Mouse (Mus musculus) intestine, postnatal 0 days (tissue): ENCODE measurements around the gene Sdccag8. TPM values are rescaled to one million over a fixed set of nuclear protein-coding genes. Genes with fewer than 3 reads are reported as not detected.

Source experiments
- ATAC-seq: fragments of 200-750 bp; cut with Nextera tagmentation; 2 replicates; pipeline ENCODE4 v1.8.0; 2017; ENCODE audit warnings: mild to moderate bottlenecking, moderate TSS enrichment, moderate library complexity
- H3K27ac ChIP-seq: fragments of 300-500 bp; sonication (generic); 2 replicates; pipeline ENCODE4 v1.5.1; 2014; ENCODE audit warnings: mild to moderate bottlenecking, low read depth, low read length, moderate library complexity
- H3K27me3 ChIP-seq: fragments of 300-500 bp; sonication (generic); replicated peaks from 2 replicates; pipeline ENCODE4 v1.6.1; 2014; ENCODE audit warnings: low read length, mixed read lengths; ENCODE audit not compliant: control insufficient read depth, insufficient read depth
- H3K36me3 ChIP-seq: fragments of 300-500 bp; sonication (generic); 2 replicates; pipeline ENCODE4 v1.6.1; 2014; ENCODE audit warnings: mild to moderate bottlenecking, moderate library complexity; ENCODE audit not compliant: control insufficient read depth, insufficient read depth
- H3K4me1 ChIP-seq: fragments of 300-500 bp; sonication (generic); replicated peaks from 2 replicates; pipeline ENCODE4 v1.6.1; 2014; ENCODE audit warnings: antibody characterized with exemption, low read length, mixed read lengths; ENCODE audit not compliant: control insufficient read depth, insufficient read depth
- H3K4me2 ChIP-seq: fragments of 300-500 bp; sonication (generic); replicated peaks from 2 replicates; pipeline ENCODE4 v1.6.1; 2014; ENCODE audit warnings: low read depth, mild to moderate bottlenecking, moderate library complexity
- H3K4me3 ChIP-seq: fragments of 300-500 bp; sonication (generic); 2 replicates; pipeline ENCODE4 v1.5.1; 2014; ENCODE audit warnings: low read depth, low read length
- H3K9ac ChIP-seq: fragments of 300-500 bp; sonication (generic); 2 replicates; pipeline ENCODE4 v1.6.1; 2014; ENCODE audit warnings: mild to moderate bottlenecking, low read depth, low read length
- H3K9me3 ChIP-seq: fragments of 300-500 bp; sonication (generic); 2 replicates; pipeline ENCODE4 v1.6.1; 2016; ENCODE audit warnings: mixed run types; ENCODE audit not compliant: control insufficient read depth
- CTCF ChIP-seq: sonication (generic); IDR thresholded peaks from 2 replicates; pipeline ENCODE4 v1.5.1; 2016; ENCODE audit warnings: low read depth, mild to moderate bottlenecking, control low read depth, antibody characterized with exemption, moderate library complexity
- WGBS: fragments of 180-500 bp; shearing (Covaris S2); extraction: QIAGEN DNeasy Blood & Tissue Kit; methylation state at CpG from one replicate; pipeline ENCODE4 v1.1.7; 2014; 5-methylcytosine and 5-hydroxymethylcytosine counted together
- polyA plus RNA-seq: library from polyadenylated mRNA; unstranded; fragments of >200 nt; fragmentation: Nextera tagmentation; extraction: Ambion mirVana; gene quantifications from 2 replicates; pipeline ENCODE4 v1.2.1, GENCODE M21; 2015

Gene Sdccag8
- polyA plus RNA-seq, 1 experiment from 2014 or later = 55.1 TPM

DNA sequence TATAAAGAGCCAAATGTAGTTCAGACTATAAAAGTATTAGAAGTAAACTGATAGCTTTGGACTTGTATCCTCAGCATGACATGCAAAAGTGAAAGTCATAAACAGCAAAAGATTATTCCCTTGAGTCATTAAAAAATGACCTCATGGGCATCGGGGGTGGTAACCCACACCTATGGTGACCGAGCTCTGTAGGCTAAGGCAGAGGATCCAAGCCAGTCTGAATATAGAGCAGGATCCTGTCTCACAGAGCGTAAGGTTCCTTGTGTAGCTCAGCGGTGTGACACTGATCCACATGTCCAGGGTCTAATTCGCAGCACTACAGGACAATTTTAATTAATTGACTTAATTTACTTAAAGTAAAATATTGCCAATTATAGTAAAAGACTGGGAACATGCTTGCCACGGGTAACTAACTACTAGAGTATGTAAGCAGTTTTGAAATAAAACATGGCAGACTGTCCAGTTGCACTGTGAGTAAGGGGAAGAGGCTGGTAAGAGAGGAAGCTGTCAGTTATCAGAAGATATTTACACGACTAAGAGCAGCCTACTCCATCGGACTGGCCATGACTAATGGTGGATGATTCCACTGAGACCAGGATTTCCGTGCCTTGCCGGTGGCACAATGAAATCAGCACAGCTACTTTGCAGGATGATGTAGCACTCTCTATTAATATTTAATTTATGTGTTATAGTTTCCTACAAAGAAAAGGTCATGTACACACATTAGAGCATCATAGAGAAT lies 32.8 kb downstream of the Sdccag8 start:
- no peak for TF ChIP-seq CTCF
- no peak overlapping the region for H3K9ac ChIP-seq
- no peak for ATAC-seq
- H3K36me3 ChIP-seq = peaks cover 10% of the 10 kb centered on the region
- no peaks in the 10 kb centered on the region for H3K9me3 ChIP-seq
- no peaks in the 10 kb centered on the region for H3K27me3 ChIP-seq
- no peaks in the 10 kb centered on the region for H3K4me1 ChIP-seq
- 81% methylated on average over 10 of the region's 10 CpGs for WGBS
- no peak overlapping the region for H3K4me2 ChIP-seq
- H3K4me3 ChIP-seq = no peak overlapping the region
- H3K27ac ChIP-seq = no peak overlapping the region

DNA sequence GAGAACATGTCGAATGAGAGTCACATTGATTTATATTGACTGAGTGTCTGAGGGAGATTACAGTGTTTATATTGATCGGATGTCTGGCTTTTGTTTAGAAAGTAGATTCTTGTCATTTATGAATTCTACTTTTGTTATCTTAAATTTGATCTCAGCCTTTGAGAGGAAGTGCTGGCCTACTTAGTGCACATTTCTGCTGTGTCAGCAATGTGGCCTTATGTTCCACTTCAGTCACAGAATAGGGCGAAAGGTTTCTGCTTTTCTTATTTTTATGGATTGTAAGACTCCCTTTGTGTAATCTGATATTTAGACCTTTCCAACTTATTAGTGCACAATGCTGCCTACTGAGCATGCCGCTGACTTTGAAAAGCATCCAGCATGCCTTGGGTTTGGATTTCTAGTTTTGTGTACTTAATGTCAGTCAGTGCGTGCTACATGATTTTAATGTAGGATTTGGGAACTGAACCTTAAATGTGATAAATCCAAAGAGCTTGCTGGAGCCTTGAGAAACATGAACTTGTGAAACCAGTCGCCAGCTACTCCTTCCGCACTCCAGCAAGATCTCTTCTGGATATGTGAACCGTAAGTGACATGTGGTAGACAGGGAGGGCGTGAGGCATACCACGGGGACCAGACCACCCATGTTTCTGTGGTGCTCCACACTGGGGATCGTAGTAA lies 34.3 kb downstream of the Sdccag8 start:
- Histone ChIP-seq H3K4me2 (no peak overlapping the region), H3K4me1 (no peaks in the 10 kb centered on the region), H3K4me3 (no peak overlapping the region), H3K27me3 (no peaks in the 10 kb centered on the region), H3K27ac (no peak overlapping the region), H3K9me3 (no peaks in the 10 kb centered on the region), H3K36me3 (peaks cover 10% of the 10 kb centered on the region), H3K9ac (no peak overlapping the region)
- no peak for ATAC-seq
- TF ChIP-seq CTCF = no peak
- 73% methylated on average over 11 of the region's 11 CpGs for WGBS

DNA sequence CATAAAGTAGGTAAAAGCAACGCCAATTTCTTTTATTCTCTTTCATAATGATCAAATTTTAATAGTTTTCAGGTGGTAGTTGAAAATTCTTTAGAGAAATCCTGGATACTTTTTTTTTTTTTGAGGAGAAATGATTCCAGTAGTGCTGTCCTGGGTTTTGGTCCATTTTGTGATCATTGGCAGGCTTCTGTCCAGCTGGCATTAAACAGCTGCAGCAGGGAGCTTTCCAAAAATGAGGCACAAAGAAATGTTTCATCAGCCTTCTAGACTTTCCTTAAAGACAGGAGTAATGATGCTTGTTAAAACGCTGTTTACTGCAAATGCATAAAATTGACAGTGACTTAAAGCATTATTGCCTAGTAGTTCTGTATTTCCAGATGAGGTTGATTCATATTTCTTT lies 34.9 kb downstream of the Sdccag8 start:
- Histone ChIP-seq H3K9ac (no peak overlapping the region), H3K4me1 (no peaks in the 10 kb centered on the region), H3K36me3 (peaks cover 13% of the 10 kb centered on the region), H3K4me3 (no peak overlapping the region), H3K9me3 (no peaks in the 10 kb centered on the region), H3K4me2 (no peak overlapping the region), H3K27ac (no peak overlapping the region), H3K27me3 (no peaks in the 10 kb centered on the region)
- ATAC-seq = no peak
- WGBS = 81% methylated on average over 2 of the region's 2 CpGs
- TF ChIP-seq CTCF = no peak

DNA sequence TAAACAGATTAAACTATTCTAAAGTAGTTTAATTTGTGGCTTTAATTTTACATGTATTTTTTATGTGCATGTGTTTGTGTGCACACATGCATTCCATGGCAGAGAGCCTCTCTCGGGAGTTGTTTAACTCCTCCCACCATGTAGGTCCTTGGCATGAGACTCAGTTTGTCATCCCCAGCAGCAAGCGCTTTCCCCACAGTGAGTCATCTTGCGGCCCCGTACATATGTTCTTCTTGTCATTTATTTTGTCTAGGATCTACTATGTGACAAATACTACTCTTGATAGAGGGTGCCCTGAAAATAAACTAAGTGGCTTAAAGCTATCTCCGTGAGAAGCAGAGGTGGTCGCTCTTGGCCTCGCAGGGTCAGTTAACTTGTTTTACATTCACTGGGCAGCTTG lies 36.9 kb downstream of the Sdccag8 start:
- no peak overlapping the region for H3K9ac ChIP-seq
- no peak for ATAC-seq
- no peak overlapping the region for H3K27ac ChIP-seq
- H3K36me3 ChIP-seq = peaks cover 6% of the 10 kb centered on the region; the same call in 1 of the 2 replicates
- H3K27me3 ChIP-seq = no peaks in the 10 kb centered on the region
- H3K4me3 ChIP-seq = no peak overlapping the region
- H3K4me2 ChIP-seq = no peak overlapping the region
- WGBS = 84% methylated on average over 7 of the region's 7 CpGs
- H3K9me3 ChIP-seq = no peaks in the 10 kb centered on the region
- H3K4me1 ChIP-seq = no peaks in the 10 kb centered on the region
- no peak for TF ChIP-seq CTCF

DNA sequence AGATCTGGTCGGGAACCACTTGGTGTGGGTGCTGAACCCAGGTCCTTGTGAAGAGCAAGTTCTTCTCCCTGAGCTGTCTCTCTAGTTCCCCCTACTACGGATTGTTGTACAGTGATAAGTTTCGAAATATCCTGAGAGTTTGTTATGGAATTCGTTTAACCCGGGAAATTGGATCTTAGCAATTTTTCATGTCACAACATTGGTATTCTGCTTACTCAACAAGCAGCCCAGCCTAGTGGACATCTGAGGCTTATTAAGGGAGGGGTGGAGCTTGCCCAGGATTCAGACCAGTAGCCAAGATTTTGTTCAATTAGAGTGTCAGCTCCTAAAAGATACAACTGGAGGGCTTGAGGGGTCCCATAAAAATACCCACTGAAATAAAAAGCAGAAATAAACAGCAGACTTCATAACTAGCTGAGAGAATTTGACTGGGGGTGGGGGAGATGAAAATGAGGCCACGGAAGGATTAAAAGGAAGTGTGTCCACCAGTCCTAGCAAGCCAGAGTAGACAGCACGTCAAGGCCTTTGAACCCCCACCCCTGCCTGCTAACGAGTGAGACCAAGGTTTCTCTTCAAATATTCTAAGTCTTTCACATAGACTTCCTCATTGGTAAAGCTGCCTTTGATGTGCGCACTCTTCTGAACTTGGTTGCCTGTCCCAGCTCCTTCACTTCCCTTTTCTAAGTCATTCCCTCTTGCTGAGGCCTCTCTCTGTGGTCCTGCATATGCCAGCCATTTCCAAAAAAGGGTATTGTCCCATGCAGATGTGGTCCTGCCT lies 38.5 kb downstream of the Sdccag8 start:
- H3K36me3 ChIP-seq = peaks cover 6% of the 10 kb centered on the region; the same call in 1 of the 2 replicates
- no peaks in the 10 kb centered on the region for H3K4me1 ChIP-seq
- H3K4me3 ChIP-seq = no peak overlapping the region
- H3K27ac ChIP-seq = no peak overlapping the region
- no peak for ATAC-seq
- WGBS = 84% methylated on average over 9 of the region's 9 CpGs
- no peak overlapping the region for H3K9ac ChIP-seq
- H3K4me2 ChIP-seq = no peak overlapping the region
- H3K27me3 ChIP-seq = no peaks in the 10 kb centered on the region
- TF ChIP-seq CTCF = no peak
- H3K9me3 ChIP-seq = no peaks in the 10 kb centered on the region

DNA sequence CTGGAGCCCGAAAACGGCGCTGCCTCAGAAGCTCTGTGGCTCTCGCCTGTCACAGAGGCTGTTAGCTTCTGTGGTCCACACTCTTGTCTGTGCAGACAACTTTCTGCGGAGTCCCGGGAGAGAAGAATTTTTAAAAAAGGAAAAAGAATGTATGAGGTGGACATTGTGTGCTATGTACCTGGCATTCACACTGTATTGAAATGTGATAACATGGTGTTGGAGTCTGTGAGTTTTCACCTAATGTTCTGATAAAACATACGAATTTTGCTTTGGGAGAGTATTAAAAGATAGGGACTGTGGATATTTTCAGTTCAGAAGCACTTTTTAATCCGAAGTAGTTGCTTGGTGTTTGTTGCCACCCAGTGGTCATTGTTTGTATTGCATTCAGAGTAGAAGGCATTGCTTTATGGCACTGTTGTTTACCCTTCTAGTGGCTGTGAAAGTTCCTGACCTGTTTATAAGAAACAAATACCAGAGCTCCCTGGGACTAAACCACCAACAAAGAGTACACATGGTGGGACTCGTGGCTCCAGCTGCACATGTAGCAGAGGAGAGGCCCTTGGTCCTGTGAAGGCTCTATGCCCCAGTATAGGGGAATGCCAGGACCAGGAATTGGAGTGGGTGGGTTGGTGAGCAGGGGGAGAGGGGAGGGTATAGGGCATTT lies 47.7 kb downstream of the Sdccag8 start:
- Histone ChIP-seq H3K4me2 (no peak overlapping the region), H3K9me3 (no peaks in the 10 kb centered on the region), H3K9ac (no peak overlapping the region), H3K4me1 (no peaks in the 10 kb centered on the region), H3K36me3 (no peaks in the 10 kb centered on the region), H3K4me3 (no peak overlapping the region), H3K27me3 (no peaks in the 10 kb centered on the region), H3K27ac (no peak overlapping the region)
- 0 out of 2 replicates have a peak, but pooled peaks have one; percentile 28 for ATAC-seq
- 59% methylated on average over 9 of the region's 9 CpGs for WGBS
- TF ChIP-seq CTCF = peak; percentile 87
